Mouse (Mus musculus) embryo, embryonic 10 days (tissue): Measurements from ENCODE around the gene Lyz2.
"Not testable (repeated sequence)": the region's sequence is repeated elsewhere in the genome, so short reads cannot be mapped to it uniquely, and the experiment has no call there.

ENCODE experiments used
- DNase-seq: peaks from one replicate; pipeline ENCODE4 v3.0.0-alpha.2; 2015; ENCODE audit warnings: low spot score

Gene Lyz2

DNA sequence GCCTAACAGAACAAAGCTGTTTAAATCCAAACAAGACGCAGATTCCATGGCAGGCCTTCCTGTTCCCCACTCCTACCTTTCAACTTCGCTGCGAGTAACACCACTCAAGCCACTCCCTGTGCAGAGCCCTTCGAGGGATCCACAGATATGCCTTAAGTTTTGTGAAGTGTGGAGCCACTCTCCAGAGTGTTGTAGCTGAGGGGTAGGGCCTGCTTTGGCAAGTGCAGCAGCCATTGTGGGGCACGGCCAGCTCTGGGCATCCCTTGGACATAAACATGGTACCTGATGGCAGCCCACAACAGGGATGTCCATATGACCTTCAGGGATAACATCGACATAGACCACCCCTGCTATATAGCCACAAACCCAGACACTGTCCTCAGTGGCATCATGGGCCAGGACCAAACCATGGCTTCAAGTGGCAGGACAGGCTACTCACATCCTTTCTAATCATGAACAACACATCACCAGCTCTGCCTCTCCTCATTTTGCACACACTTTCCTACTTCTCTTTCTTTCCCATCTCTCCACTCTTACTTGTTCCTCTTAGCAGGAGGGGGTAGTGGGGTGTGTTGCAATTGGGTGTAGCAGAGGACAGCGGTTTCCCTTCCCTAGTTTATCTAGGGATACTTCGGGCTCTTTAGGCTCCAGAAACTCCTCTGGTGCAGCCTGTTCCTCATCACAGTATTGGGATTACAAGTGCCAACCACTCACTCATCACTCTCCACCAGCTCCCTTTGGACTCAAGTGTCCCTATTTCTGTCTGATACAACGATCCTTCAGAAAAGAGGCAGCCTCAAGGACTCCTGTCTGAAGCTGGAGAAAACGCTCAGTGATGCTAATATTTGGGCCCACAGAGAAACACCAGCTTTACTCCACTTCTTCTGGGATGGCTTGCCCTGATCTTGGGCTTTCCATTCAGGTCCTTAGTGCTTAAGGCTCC, 2.7 kb upstream of the Lyz2 start:
- no peak for DNase-seq

GRCm38 (mm10) chr10:117283871-117284577, 1.9 kb upstream of the Lyz2 start:
- DNase-seq: no peak

GRCm38 (mm10) chr10:117283196-117283595, 1.1 kb upstream of the Lyz2 start:
- DNase-seq: not testable (repeated sequence)

GRCm38 (mm10) chr10:117282551-117282950, 430 bp upstream of the Lyz2 start:
- no peak for DNase-seq

GRCm38 (mm10) chr10:117281381-117281920, 670 bp downstream of the Lyz2 start:
- no peak for DNase-seq

DNA sequence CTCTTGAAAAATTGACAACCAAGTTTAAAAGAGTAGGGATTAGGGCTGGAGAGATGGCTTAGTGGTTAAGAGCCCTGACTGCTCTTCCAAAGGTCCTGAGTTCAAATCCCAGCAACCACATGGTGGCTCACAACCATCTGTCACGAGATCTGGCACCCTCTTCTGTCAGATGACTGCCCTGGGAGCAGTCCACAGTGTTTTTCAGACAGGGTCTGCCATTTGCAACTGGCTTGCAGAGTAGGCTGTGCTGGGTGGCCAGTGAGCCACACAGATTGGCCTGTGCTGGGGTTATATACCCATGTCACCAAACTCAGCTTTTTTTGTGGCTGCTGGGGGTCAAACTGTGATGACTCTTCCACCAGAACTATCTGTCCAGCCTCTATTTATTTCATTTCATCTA, 2.1 kb downstream of the Lyz2 start:
- DNase-seq: no peak

- DNase-seq: not testable (repeated sequence)
Measured at GRCm38 (mm10) chr10:117278510-117278909, 3.6 kb downstream of the Lyz2 start.

DNA sequence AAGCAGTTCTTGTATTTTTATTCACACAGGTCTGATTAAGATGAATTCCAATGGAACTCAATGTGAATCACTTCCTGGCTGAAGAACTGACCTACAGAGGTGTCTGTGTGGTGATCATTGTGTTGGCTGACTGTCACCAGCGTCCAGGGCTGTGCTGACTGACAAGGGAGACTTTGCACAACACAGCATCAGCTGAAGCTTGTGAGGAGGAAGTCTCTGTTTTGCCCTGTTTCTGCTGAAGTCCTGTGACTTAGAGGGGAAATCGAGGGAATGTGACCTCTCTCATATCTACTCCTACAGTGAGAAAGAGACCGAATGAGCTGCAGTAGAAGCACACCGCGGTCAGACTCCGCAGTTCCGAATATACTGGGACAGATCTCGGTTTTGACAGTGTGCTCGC, 4.3 kb downstream of the Lyz2 start:
- not testable (repeated sequence) for DNase-seq

- DNase-seq: no peak
Measured at GRCm38 (mm10) chr10:117275681-117276369, 6.3 kb downstream of the Lyz2 start.

- DNase-seq: not testable (repeated sequence)
Measured at GRCm38 (mm10) chr10:117274645-117275044, 7.5 kb downstream of the Lyz2 start.

GRCm38 (mm10) chr10:117272023-117272422, 10.1 kb downstream of the Lyz2 start:
- no peak for DNase-seq

DNA sequence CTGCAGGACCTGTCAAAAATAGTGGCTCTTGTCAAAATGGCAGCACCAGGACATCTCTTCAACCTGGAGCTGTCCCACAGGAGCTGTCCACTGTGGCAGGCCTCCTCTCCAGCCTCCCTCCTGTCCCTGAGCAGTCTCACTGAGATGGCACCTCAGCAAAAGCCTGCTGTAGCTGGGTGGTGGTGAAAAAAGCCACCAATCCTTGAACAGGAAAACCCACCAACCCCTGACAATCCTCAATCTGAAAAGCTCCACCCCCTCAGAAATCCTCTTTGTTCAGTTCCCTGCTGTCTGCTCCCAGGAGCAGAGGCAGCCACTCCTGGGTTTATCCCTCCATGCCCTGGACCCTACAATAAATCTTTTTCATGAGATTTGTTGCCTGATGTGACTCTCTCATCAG, 22.3 kb downstream of the Lyz2 start:
- DNase-seq: no peak

GRCm38 (mm10) chr10:117238603-117239002, 43.5 kb downstream of the Lyz2 start, which contains the start of gene 9530003J23Rik:
Gene 9530003J23Rik (minus strand): TSS chr10:117238703.
- no peak for DNase-seq

- no peak for DNase-seq
Measured at GRCm38 (mm10) chr10:117235866-117236265, 46.3 kb downstream of the Lyz2 start.

DNA sequence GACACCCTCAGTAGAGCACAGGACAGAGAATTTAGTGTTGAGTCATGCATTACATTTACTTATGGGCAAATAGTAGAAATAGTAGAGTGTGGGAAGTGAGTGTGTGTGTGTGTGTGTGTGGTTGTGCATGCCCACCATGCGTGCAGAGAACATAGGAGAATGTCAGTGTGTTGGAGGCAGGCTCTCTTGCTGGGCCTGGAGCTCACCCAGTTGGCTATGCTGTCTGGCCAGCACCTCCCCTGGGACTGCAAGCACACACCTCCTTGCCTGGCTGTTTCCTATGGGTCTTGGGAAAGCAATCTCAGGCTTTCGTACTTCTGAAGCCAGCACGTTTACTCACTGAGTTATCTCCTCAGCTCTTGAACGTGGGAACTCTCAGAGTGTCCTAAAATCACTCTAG, 47.3 kb downstream of the Lyz2 start:
- no peak for DNase-seq

GRCm38 (mm10) chr10:117229826-117230225, 52.3 kb downstream of the Lyz2 start:
- DNase-seq: peak; percentile 12
